Mouse (Mus musculus) brown adipose tissue, adult 24 weeks (tissue): ENCODE data around the gene Yy1. TPM values are rescaled to one million over a fixed set of nuclear protein-coding genes. Genes with fewer than 3 reads are reported as not detected.

Source experiments
- H3K27ac ChIP-seq: fragments of 200-500 bp; replicated peaks from 2 replicates; pipeline ENCODE4 v1.5.1; 2012; ENCODE audit warnings: low read depth, mild to moderate bottlenecking, low read length
- H3K4me1 ChIP-seq: fragments of 200-500 bp; 2 replicates; pipeline ENCODE4 v1.6.1; 2012; ENCODE audit warnings: low read length, mixed read lengths; ENCODE audit not compliant: control insufficient read depth, insufficient read depth, insufficient read length
- H3K4me3 ChIP-seq: fragments of 200-500 bp; 2 replicates; pipeline ENCODE4 v1.5.1; 2012; ENCODE audit warnings: low read depth, mild to moderate bottlenecking, low read length, moderate library complexity; ENCODE audit not compliant: insufficient read depth
- polyA plus RNA-seq: library from polyadenylated mRNA; stranded (reverse); fragments of >200 nt; gene quantifications from 2 replicates; pipeline ENCODE4 v1.2.4, GENCODE M21; 2012; ENCODE audit not compliant: missing spikeins, insufficient read depth, insufficient read length

The Yy1 gene
- polyA plus RNA-seq, 1 experiment, result 29.0 TPM

DNA sequence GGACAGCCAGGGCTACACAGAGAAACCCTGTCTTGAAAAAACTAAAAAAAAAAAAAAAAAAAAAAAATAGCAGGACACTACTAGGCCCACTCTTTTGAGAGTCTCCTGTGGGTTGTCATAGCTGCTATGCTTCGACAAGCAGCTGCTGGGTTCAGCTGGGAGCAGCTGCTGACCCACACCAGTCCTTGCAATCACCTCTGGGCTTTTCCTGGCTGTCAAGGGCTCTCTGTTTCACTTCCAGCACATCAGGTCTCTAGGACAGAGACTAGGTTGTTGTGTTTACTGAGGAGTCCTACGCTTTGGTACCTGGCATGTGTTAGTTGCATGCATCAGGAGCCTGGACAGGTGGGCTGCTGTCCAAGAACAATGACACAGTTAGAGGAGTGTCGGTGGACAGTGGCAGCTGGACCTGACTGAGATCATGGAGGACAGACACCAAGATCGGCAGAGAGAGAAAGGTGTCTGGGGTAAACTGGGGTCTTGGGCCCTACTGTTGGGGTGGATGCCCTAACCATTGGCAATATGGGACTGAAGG, 56.8 kb downstream of the Yy1 start:
- peaks cover 6% of the 10 kb centered on the region; the same call in 1 of the 2 replicates for H3K4me1 ChIP-seq
- H3K27ac ChIP-seq, result no peak overlapping the region
- H3K4me3 ChIP-seq, result no peak overlapping the region

GRCm38 (mm10) chr12:108850129-108850528, 57.4 kb downstream of the Yy1 start:
- Histone ChIP-seq H3K27ac (no peak overlapping the region), H3K4me3 (no peak overlapping the region)

GRCm38 (mm10) chr12:108850886-108851285, 58.1 kb downstream of the Yy1 start:
- Histone ChIP-seq H3K4me1 (peaks cover 6% of the 10 kb centered on the region; the same call in 1 of the 2 replicates), H3K4me3 (no peak overlapping the region), H3K27ac (no peak overlapping the region)

More at GRCm38 (mm10) chr12:108850129-108850528, 57.4 kb downstream of the Yy1 start:
- peaks cover 6% of the 10 kb centered on the region; the same call in 1 of the 2 replicates for H3K4me1 ChIP-seq

DNA sequence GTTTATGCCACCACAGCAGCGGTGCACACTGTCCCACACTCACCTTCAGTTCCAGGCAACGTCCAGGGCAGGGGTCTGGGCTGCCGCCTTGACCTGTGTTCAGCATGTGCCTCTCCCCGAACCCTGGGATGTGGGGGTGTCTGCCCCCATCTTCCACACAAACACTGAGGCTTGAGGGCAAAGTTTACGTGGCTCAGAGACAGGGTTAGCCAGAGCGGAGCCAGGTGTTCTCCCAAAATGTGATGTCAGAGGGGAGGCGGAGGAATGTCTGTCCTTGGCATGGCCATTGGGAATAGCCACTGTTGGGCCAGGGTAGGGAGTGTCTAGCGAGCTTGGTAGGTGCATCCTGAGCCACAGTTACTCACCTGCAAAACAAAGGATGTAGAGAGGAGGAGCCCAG, 60.0 kb downstream of the Yy1 start:
- H3K4me3 ChIP-seq, result no peak overlapping the region
- H3K27ac ChIP-seq, result no peak overlapping the region
- peaks cover 6% of the 10 kb centered on the region; the same call in 1 of the 2 replicates for H3K4me1 ChIP-seq

DNA sequence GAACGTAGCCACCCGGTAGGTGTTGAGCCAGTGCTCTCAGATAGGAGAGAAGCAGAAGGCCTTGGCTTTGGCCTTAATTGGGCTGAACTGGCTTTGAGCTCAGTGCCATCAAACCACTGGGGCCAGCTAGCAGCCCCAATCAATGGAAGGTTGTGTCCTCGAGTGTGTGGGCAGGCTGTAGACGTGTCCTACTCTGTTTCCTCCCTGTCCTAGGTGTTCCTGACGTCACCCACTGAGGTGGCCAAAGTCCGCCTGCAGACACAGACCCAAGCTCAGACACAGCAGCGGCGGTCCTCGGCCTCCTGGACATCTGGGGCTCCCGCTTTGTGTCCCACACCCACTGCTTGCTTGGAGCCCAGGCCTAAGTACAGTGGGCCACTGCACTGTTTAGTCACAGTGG, 62.3 kb downstream of the Yy1 start:
- Histone ChIP-seq H3K27ac (no peak overlapping the region), H3K4me3 (no peak overlapping the region), H3K4me1 (peaks cover 6% of the 10 kb centered on the region; the same call in 1 of the 2 replicates)

- no peak overlapping the region for H3K4me3 ChIP-seq
- peaks cover 6% of the 10 kb centered on the region; the same call in 1 of the 2 replicates for H3K4me1 ChIP-seq
- H3K27ac ChIP-seq, result no peak overlapping the region
Measured at GRCm38 (mm10) chr12:108856186-108856585, 63.4 kb downstream of the Yy1 start.

- Histone ChIP-seq H3K4me3 (no peak overlapping the region), H3K4me1 (no peaks in the 10 kb centered on the region), H3K27ac (no peak overlapping the region)
Measured at GRCm38 (mm10) chr12:108857109-108857508, 64.3 kb downstream of the Yy1 start.

DNA sequence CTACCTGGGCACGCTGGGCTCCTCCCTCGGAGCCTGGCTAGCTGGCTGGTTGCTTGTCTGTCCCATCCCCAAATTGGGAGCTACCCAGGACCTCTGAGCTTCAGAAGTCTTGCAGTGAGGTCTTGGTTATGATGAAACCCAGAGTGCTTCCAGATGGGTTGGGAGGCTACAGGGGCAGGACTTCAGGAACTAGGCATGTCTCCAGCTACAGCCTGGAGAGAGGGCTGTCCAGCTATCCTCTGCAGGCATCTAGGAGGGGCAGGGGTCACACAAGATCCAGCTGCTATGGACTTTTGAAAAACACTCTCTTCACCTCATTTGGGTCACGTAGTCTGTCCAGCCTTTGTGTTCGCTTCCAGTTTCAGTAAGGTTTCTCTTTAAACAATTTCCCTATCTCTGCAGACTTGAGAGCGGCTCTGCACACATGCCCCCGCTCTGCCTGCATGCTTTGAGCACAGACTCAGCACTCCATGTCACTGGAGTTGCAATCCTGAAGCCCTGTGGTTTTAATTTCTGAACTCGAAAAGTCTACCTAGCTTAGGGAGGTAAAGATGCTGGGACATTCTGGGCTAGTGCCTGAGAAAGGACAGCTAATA, 64.9 kb downstream of the Yy1 start:
- no peak overlapping the region for H3K27ac ChIP-seq
- no peak overlapping the region for H3K4me3 ChIP-seq
- no peaks in the 10 kb centered on the region for H3K4me1 ChIP-seq

GRCm38 (mm10) chr12:108858486-108858885, 65.7 kb downstream of the Yy1 start:
- H3K4me1 ChIP-seq, result no peaks in the 10 kb centered on the region
- no peak overlapping the region for H3K4me3 ChIP-seq
- H3K27ac ChIP-seq, result no peak overlapping the region

GRCm38 (mm10) chr12:108865007-108865494, 72.3 kb downstream of the Yy1 start:
- Histone ChIP-seq H3K4me1 (peaks cover 2% of the 10 kb centered on the region; the same call in 1 of the 2 replicates), H3K4me3 (no peak overlapping the region), H3K27ac (peak overlapping the region; percentile 48)

DNA sequence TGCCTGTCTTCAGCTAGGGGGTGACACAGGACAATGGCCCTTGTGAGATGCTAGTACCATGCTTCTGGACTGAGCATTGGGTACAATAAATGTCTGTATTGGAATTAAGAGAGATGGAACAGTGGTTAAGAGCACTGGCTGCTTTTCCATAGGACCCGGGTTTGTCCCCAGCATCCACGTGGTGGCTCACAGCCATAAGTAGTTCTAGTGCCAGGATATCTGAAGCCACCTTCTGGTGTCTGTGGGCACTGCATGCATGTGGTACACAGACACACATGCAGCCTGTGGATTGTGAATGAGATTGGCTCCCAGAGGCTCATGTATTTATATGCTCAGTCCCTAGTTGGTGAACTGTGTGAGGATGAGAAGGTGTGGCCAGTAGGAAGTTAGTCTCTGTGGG, 76.8 kb downstream of the Yy1 start:
- H3K4me1 ChIP-seq, result peaks cover 1% of the 10 kb centered on the region; the same call in 1 of the 2 replicates
- H3K4me3 ChIP-seq, result no peak overlapping the region
- no peak overlapping the region for H3K27ac ChIP-seq

Other genes starting within 250 kb of the Yy1 start
- gene Evl, start 238.3 kb upstream of the Yy1 start, polyA plus RNA-seq, result 4.5 and 5.0 TPM in 2 replicates
- not detected in 2 replicates for gene Degs2, start 90.7 kb upstream of the Yy1 start, polyA plus RNA-seq
- 1.2 and 1.8 TPM in 2 replicates for gene Slc25a29, start 42.9 kb downstream of the Yy1 start, polyA plus RNA-seq
- 3.3 and 5.6 TPM in 2 replicates for gene Slc25a47, start 43.1 kb downstream of the Yy1 start, polyA plus RNA-seq
- 1.9 and 2.4 TPM in 2 replicates for gene Wdr25, start 100.7 kb downstream of the Yy1 start, polyA plus RNA-seq
- gene Wars, start 101.2 kb downstream of the Yy1 start, polyA plus RNA-seq, result 26.0 and 32.0 TPM in 2 replicates